Mouse (Mus musculus) lung, adult 10 weeks (tissue): ENCODE measurements around the gene Vmn1r37. TPM values are rescaled to one million over a fixed set of nuclear protein-coding genes. Genes with fewer than 3 reads are reported as not detected.

Experiments used
- polyA plus RNA-seq: library from polyadenylated mRNA; stranded (reverse); fragments of 350-450 nt; fragmentation: Illumina TruSeq; extraction: RNeasy Lipid Tissue Mini Kit (QIAGEN cat#74804); gene quantifications from one replicate; pipeline ENCODE4 v1.2.3, GENCODE M21; 2014; ENCODE audit warnings: low read depth, low replicate concordance; ENCODE audit not compliant: insufficient read depth

Gene Vmn1r37
- not detected for polyA plus RNA-seq

DNA sequence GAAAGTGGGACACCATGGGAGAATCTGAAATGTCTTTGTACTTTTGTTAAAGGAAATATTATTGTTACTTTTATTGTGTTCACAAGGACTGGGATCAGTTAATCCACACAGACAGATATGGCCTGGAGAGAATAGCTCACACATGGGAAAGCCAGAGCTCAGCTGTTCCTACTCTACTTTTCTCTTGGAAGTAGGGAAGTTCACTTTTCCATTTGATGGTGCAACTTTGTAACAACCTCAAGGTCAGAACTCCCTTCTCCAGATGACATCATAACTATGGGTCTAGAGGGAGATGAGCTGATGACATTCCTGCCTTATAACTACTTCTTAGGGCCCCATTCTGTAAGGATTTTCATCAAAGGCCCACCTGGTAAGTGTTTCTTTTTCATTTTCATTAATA lies at the start of gene Vmn1r37:
Gene Vmn1r37, plus strand, starts transcription at position 301 of the 400 bp plus-strand sequence.

DNA sequence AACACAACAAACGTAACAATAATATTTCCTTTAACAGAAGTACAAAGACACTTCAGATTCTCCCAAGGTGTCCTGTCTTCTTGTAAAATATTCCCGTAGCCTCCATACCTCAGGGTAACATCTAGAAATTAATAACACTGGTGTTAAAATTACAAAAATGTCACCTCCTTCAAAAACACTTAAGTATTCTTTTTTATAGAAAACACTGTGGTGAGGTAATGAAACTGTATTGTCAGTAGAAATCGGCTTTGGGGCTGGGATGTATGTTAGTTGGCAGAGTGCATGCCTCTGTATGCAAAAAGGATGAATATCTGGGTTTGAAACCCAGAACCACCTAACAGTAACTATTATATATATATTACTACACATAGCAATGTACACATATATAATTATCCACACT lies 43.4 kb upstream of the Vmn1r37 start, which contains the start of gene Vmn1r35:
Gene Vmn1r35, minus strand, starts transcription at position 101 of the 400 bp plus-strand sequence.

DNA sequence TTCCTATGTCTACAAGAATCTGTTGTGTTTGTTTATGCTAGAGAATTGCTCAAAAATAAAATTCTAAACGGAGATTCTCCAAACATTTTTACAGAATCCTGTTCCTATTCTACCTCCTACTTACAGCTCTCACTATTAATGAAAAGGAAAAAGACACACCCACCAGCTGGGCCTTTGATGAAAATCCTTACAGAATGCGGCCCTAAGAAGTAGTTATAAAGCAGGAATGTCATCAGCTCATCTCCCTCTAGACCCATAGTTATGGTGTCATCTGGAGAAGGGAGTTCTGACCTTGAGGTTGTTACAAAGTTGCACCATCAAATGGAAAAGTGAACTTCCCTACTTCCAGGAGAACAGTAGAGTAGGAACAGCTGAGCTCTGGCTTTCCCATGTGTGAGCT lies 10.1 kb upstream of the Vmn1r37 start, which contains the start of gene Vmn1r36:
Gene Vmn1r36, minus strand, starts transcription at position 101 of the 400 bp plus-strand sequence.

DNA sequence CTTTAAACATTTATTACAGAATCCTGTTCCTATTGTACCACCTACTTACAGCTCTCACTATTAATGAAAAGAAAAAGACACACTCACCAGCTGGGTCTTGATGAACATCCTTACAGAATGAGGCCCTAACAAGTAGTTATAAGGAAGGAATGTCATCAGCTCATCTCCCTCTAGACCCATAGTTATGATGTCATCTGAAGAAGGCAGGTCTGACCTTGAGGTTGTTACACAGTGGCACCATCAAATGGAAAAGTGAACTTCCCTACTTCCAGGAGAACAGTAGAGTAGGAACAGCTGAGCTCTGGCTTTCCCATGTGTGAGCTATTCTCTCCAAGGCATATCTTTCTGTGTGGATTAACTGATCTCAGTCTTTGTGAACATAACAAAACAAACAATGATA lies 53.3 kb downstream of the Vmn1r37 start, which contains the start of gene Vmn1r38:
Gene Vmn1r38, minus strand, starts transcription at position 101 of the 400 bp plus-strand sequence.

Other genes starting within 250 kb of the Vmn1r37 start
- gene Mad2l1, start 194.0 kb upstream of the Vmn1r37 start, polyA plus RNA-seq, result 7.2 TPM
- gene Vmn1r32, start 169.3 kb upstream of the Vmn1r37 start, polyA plus RNA-seq, result not detected
- gene Vmn1r33, start 111.1 kb upstream of the Vmn1r37 start, polyA plus RNA-seq, result not detected
- not detected for gene Vmn1r34, start 85.5 kb upstream of the Vmn1r37 start, polyA plus RNA-seq
- gene Vmn1r35, start 43.5 kb upstream of the Vmn1r37 start, polyA plus RNA-seq, result not detected
- gene Vmn1r36, start 10.2 kb upstream of the Vmn1r37 start, polyA plus RNA-seq, result not detected
- gene Vmn1r38, start 53.2 kb downstream of the Vmn1r37 start, polyA plus RNA-seq, result not detected
- not detected for gene Vmn1r39, start 81.2 kb downstream of the Vmn1r37 start, polyA plus RNA-seq
- 32.0 TPM for gene Gng12, start 167.0 kb downstream of the Vmn1r37 start, polyA plus RNA-seq